Mouse (Mus musculus) gastrocnemius, postnatal 10 days (tissue): ENCODE results near the gene Ttc28. TPM values are rescaled to one million over a fixed set of nuclear protein-coding genes. Genes with fewer than 3 reads are reported as not detected.

Experiments
- DNase-seq: peaks from one replicate; pipeline ENCODE4 v3.0.0; 2021; ENCODE audit warnings: mixed read lengths
- total RNA-seq, 2 experiments: library from RNA; stranded (reverse); gene quantifications; 2 replicates each; pipeline ENCODE4 v1.2.3; 2021

Gene Ttc28
- total RNA-seq, 2 experiments from 2014 or later = 24.5 to 25.2 TPM

- DNase-seq = no peak
Measured at GRCm38 (mm10) chr5:111175410-111175809, 295.8 kb downstream of the Ttc28 start.

DNA sequence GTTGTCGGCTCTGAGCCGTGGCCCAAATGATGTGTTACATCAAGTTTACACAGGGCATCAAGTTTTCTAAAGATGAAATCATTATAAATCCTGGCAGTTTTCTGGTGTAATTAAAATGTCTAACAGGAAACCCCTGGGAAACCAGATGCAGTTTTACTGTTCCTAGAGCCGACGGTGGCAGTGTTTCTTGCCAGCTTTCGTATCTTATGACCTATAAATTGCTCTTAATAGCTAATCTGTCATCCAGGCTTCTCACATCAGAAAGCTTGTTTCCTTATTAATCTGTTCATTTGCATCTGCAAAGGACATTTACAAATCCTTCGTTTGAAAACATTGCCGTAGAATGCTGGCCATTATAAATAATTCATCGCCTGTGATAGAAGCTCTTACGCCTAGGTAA, 296.2 kb downstream of the Ttc28 start:
- DNase-seq = no peak

DNA sequence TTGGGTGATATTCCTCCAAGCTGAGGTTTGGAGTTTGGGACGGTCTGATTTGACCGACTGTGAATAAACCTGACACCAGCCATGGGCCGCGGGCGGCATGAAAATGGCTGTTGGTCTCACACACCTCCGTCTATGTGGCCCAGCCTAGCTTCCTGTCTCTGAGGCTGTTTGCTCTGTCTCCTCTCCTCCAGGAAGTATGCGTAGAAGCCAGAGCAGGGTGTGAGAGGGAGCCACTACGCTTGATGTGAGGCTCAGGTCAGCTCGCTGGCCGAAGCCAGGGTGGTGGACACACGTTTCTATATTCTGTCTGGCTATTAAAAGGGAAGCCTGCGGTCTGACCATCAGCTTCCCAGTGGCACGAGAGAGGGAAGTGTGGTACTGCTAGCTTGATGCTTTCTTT, 296.8 kb downstream of the Ttc28 start:
- no peak for DNase-seq

GRCm38 (mm10) chr5:111178324-111179076, 298.9 kb downstream of the Ttc28 start:
- no peak for DNase-seq

GRCm38 (mm10) chr5:111179651-111180050, 300.0 kb downstream of the Ttc28 start:
- DNase-seq = no peak

DNA sequence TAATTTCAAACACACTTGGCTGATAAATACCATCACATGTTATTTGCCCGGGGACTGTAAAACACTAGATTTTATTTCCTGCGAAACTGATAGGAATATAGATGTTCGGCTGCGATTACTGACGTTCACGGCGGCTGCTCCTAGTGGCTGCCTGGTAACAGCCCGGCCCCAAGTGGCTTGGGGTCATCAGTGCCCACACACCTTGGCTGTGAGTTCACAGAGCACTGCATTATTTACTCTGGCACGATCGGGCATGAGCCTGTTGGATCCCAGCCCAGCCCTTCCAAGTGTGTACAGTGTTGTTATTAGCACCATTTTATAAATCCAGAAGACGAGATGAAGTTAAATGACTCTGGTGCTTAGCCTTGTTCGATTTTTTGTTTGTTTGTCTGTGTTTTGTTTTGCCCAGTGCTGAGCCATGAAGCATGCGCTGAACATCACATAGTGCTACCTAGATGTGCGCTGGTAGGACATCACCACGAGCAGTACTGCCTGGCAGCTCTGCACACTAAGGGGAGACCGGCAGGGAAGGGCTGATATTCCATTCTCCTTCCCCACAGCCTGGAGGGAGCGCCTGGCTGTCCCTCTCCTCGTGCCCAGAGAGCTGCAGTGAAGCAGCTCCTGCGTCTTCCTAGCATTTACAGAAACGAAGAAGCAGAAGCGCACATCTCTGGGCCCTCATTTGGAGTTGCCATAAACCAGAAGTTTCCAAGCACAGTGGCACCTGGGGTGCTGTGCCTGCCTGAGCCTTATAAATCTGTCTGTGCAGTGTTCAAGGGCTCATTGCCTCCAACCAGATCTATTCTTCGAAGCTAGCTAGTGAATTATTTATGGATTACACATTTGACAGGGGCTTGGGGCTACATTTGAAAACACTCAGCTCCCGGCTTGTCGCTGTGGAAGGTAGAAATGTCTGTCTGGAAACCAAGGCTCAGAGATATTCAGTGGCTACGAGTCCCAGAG, 300.8 kb downstream of the Ttc28 start:
- DNase-seq = no peak

- DNase-seq = no peak
Measured at GRCm38 (mm10) chr5:111181204-111181912, 301.8 kb downstream of the Ttc28 start.

GRCm38 (mm10) chr5:111186600-111186999, 307.0 kb downstream of the Ttc28 start:
- DNase-seq = no peak

- DNase-seq = no peak
Measured at GRCm38 (mm10) chr5:111191972-111192371, 312.4 kb downstream of the Ttc28 start.

DNA sequence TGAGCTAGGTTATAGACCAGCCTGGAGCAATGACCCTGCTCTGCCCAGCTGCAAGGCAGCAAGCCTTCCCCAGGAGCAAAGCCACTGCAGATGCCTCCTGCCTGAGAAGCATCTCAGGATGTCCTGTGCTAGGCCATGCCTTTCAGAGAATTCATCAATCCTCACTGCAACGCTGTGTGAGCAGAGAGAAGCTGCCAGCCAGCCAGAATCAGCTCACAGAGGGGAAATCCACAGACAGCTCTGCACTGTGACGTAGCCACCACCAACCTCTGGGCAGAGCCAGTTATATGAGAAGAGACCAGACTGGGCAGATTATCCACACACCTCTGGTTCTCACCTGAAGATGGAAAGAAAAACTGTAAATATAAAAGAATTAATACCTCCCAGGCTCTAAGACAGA, 315.2 kb downstream of the Ttc28 start:
- no peak for DNase-seq

DNA sequence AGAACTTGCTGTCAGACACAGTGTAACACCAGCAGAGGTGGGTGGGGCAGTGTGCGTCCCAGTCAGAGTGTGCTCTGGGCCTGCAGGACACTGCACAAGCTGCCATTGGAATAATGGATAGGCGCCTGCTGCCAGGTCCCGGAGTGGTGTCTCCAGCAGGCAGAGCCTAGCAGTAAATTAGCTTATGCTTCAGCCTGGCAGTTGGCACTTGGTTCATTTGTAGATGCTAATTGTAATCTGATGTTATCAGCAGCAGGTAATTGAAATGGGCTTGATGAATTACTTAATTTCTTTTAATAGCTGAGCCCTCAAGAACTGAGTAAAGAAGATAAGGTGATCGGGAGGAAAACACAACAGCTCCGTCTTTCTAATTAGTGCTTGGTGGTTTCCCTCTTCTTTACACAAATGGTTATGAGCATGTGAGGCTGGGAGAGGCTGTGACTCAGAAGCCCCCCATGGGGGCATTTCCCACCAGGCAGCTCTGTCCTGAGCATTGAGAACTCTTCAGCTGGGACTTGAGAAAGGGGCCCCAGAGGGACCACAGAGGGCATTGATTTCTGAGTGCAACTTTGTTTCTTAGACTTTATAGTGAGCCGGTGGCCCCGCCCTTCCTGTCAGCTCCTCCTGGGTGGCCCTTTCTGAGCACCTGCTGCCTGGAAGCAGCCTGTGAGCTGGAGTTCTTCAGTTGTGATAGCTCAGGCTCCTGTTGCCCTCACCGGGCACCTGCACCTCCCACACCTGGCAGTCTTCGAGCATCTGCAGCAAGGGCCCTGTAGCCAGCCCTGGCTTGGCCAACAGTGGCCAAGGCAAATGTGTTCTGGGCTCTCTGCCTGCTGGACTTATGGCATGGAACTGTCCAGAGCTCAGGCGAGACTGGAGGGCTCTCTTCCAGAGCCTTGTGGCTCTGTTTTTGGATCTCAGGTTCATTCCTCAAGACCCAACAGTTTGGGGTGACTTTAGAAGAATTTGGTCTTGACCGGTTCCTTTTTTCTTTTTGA, 316.2 kb downstream of the Ttc28 start:
- no peak for DNase-seq

GRCm38 (mm10) chr5:111197727-111198126, 318.1 kb downstream of the Ttc28 start:
- DNase-seq = no peak

GRCm38 (mm10) chr5:111200167-111200840, 320.7 kb downstream of the Ttc28 start:
- no peak for DNase-seq

- peak; percentile 73 for DNase-seq
Measured at GRCm38 (mm10) chr5:111200915-111201610, 321.5 kb downstream of the Ttc28 start.

- no peak for DNase-seq
Measured at GRCm38 (mm10) chr5:111204221-111204620, 324.6 kb downstream of the Ttc28 start.

DNA sequence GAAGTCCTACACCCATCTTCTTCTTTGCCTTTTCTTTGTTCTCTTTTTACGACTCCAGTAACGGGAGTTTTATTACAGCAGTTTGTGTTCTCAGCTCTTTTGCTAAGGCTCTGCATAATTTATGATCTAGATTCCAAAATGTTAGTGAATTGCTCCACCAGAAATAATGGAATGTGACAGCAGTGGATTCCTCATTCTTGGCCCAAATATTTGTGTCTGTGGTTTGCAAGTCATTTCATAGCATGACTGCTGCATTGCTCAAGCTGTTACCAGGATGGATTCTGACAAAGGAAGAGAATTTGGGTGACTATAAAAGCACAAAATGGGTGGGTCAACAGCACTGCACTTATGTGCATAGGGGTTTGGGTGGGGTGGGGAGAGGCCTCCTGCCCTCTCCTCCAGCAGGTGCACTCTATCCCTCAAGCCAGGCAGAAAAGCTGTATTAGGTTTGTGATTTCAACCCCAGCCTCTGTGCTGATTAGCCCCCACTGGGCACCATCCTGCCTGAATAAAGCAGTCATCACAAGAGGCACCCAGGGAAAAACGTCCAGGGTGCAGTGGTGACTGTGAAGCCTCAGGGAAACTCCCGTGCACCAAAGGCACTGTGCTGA, 325.5 kb downstream of the Ttc28 start:
- DNase-seq = no peak

DNA sequence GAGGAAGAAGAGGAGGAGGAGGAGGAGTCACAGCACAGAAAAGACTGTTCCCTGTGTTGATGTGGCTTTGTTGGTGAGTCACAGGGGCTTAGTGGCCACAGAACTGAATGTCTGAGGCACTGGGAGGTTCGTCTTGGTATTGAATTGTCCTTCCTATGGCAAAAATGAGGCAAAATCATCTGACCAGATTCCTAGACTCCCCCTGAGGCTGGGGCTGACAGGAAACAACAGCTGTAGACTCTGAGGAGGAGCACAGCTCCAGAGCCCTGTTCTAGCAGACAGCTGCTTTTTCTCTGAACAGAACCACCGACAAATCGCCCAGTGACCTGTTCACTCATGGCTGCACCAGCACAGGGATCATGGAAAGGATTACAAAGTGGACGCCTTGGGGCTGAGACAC, 326.2 kb downstream of the Ttc28 start:
- no peak for DNase-seq

DNA sequence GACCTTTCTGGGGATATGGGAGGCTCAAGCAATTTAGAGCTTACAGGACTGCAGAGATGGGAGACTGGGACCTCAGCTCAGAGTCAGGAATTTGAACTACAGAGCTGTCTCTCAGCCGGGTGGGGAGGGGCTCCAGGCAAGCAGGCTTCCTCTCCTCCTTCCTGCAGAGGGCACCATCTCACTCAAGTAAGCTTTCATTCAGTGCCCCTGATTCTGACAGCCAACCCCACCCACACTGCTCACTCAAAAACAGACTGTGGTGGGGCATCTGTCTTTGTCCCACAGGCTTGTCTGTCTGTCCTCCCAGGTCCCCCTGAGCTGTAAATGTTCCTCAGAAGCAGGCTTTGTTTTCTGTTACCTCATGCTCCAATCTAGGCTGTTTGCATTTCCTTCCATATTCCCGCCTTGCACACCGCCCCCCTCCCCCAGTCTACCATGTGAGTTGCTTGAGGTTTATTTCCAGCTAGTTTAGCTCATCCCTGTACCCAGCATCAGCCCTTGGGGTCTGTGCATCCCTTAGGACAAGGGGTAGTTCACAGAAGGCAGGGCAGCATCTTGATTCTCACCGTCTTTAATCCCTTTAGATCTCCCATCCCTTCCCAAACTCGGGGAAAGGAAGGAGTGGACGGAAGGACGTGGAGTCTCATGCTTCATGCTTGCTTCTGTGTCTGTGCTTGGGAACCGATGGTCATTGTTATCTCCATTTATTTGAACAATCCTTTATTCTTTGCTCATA, 328.5 kb downstream of the Ttc28 start:
- DNase-seq = peak; percentile 62

DNA sequence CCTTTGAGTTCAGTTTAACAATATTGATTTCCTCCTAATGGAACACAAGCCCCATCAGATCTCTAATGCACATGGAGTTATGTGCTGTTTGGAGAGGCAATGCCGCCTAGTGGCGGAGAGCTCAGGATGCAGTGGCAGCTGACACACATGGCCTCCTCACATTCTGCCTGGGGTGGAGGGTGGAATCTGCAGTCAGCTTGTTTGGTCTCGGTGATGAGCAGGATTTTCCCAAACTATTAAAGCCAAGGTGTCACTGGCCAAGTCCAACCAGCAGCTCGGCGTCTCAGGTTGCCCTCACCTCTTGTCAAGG, 329.0 kb downstream of the Ttc28 start:
- DNase-seq = peak; percentile 64
